Mouse (Mus musculus) ES-E14 (cell line): ENCODE measurements around the gene Dmtf1. TPM values are rescaled to one million over a fixed set of nuclear protein-coding genes. Genes with fewer than 3 reads are reported as not detected.
"Not testable (repeated sequence)": the region's sequence is repeated elsewhere in the genome, so short reads cannot be mapped to it uniquely, and the experiment has no call there.

Source experiments
- DNase-seq: peaks from one replicate; pipeline ENCODE4 v3.0.0-alpha.2; 2013; ENCODE audit warnings: low read depth, low spot score
- H3K27ac ChIP-seq: 2 replicates; pipeline ENCODE4 v1.5.1; 2012; ENCODE audit warnings: low read depth, mild to moderate bottlenecking, low read length, moderate library complexity, mixed read lengths; ENCODE audit not compliant: poor library complexity, insufficient read depth, severe bottlenecking
- H3K36me3 ChIP-seq: 2 replicates; pipeline ENCODE4 v1.6.1; 2012; ENCODE audit warnings: mild to moderate bottlenecking, low read length, moderate library complexity, mixed read lengths; ENCODE audit not compliant: control insufficient read depth, poor library complexity, insufficient read depth, severe bottlenecking
- H3K4me1 ChIP-seq, 2 experiments: fragments of 150-350 bp in 1 of 2; sonication (generic) in 1 of 2; 2 replicates each; pipeline ENCODE4 v1.6.1; 2012; ENCODE audit warnings: low read length in 2 of 2, mild to moderate bottlenecking in 1 of 2, mixed read lengths in 1 of 2; ENCODE audit not compliant: control insufficient read depth in 2 of 2, insufficient read depth in 2 of 2, poor library complexity in 1 of 2
- H3K4me3 ChIP-seq, 2 experiments: fragments of 150-350 bp in 1 of 2; sonication (generic) in 1 of 2; 2 replicates each; pipeline ENCODE4 v1.5.1; 2012; ENCODE audit warnings: low read length in 2 of 2, low read depth in 1 of 2, mild to moderate bottlenecking in 1 of 2, mixed read lengths in 1 of 2; ENCODE audit not compliant: insufficient read depth in 1 of 2, poor library complexity in 1 of 2, severe bottlenecking in 1 of 2
- H3K9ac ChIP-seq: 2 replicates; pipeline ENCODE4 v1.6.1; 2012; ENCODE audit warnings: low read depth, mild to moderate bottlenecking, low read length, mixed read lengths; ENCODE audit not compliant: poor library complexity, insufficient read depth, severe bottlenecking
- H3K9me3 ChIP-seq: fragments of 150-350 bp; sonication (generic); 2 replicates; pipeline ENCODE4 v1.6.1; 2012; ENCODE audit warnings: low read depth, mild to moderate bottlenecking, low read length; ENCODE audit not compliant: control insufficient read depth, insufficient read depth
- CHD2 ChIP-seq: IDR thresholded peaks from 2 replicates; pipeline ENCODE4 v1.6.1; 2014; ENCODE audit warnings: mild to moderate bottlenecking, low read depth, low read length, inconsistent platforms
- HCFC1 ChIP-seq: IDR thresholded peaks from 2 replicates; pipeline ENCODE4 v1.6.1; 2012; ENCODE audit warnings: low read length, inconsistent platforms, borderline replicate concordance; ENCODE audit not compliant: insufficient read depth
- MAFK ChIP-seq: IDR thresholded peaks from 2 replicates; pipeline ENCODE4 v1.6.1; 2014; ENCODE audit warnings: mild to moderate bottlenecking, low read depth, low read length, inconsistent platforms; ENCODE audit not compliant: insufficient read depth
- ZC3H11A ChIP-seq: IDR thresholded peaks from 2 replicates; pipeline ENCODE4 v1.6.1; 2012; ENCODE audit warnings: low read depth, mild to moderate bottlenecking, inconsistent platforms, low read length, borderline replicate concordance
- ZNF384 ChIP-seq: IDR thresholded peaks from 2 replicates; pipeline ENCODE4 v1.6.1; 2012; ENCODE audit warnings: low read depth, low read length, inconsistent platforms
- in situ Hi-C, 2 experiments: fragments of 600-800 bp; cut with MboI; formaldehyde crosslinking; loops; one replicate each; pipeline ENCODE4 v1.15.1; 2025; ENCODE audit warnings: low sequenced_read_pairs in 2 of 2, inconsistent platforms in 1 of 2; ENCODE audit not compliant: unreplicated experiment in 2 of 2
- total RNA-seq: library from RNA; depleted of rRNA; stranded (reverse); fragments of 300-350 nt; gene quantifications from 2 replicates; pipeline ENCODE4 v1.2.3, GENCODE M21; 2012; rRNA removed

Gene Dmtf1
- total RNA-seq: 54.7 and 56.5 TPM in 2 replicates

DNA sequence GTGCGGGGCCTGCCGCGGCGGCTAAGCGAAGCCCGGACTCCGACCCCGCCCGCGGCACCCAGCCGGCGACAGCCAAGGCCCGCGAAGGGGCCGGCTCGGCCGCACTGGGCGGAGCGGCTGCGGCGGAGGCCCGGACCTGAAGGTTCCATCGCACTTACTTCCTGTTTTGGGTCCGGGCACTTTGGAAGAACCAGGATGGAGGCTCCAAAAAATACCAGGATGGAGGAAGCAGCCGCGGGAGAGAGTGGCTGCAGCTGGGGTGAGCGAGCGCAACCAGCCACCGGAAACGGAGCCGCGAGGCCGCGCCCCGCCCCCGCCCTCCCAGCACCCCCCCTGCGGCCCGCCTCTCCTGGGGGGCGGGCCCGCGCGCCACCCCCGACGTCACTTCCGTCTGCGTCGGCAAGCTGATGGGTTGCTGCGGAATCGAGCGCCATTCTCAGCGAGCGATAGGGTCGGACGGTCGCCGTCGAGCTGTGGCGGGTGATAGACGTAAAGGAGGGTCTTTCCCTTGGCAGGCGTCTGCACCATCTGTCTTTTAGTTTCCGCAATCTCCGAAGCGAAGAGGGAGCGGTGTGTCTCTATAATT, at the start of gene Dmtf1:
TSS of gene Dmtf1 (minus strand) at position 321 of the 586 bp plus-strand sequence.
- Histone ChIP-seq H3K4me1 (peaks cover 7 to 8% of the 10 kb centered on the region in 2 experiments; a peak in 3 of 4 replicates), H3K9ac (peak within 1 kb of the TSS; percentile 99), H3K27ac (peak within 1 kb of the TSS; percentile 99), H3K9me3 (no peaks in the 10 kb centered on the region), H3K36me3 (peaks cover 2% of the 10 kb centered on the region), H3K4me3 (peak within 1 kb of the TSS; percentile 84 to 96)
- peak; percentile 73 for DNase-seq
- in situ Hi-C loops: no loop called here
- TF ChIP-seq HCFC1: peak; percentile 75; the same call in 1 of the 2 replicates
- TF ChIP-seq ZC3H11A: no peak
- no peak for TF ChIP-seq CHD2
- TF ChIP-seq ZNF384: no peak

DNA sequence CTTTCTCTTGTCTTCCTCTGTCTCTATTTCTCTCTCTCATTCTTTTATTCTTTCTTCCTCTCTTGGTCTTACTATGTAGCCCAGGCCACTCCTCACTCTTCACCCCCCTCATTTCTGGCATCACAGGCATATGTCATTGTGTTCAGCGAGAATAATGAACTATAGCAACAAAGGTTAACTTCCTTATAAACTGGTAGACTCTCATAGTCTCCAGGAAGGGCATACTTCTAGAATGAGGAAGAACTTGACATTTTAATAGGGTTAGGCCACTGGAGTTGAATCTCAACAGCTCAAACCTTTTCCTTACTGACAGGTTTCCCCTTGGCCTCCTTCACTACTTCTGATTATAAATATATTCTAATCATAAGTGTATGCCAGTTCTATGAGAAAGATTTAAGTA, 24.9 kb upstream of the Dmtf1 start:
- Histone ChIP-seq H3K4me3 (no peak overlapping the region), H3K9me3 (no peaks in the 10 kb centered on the region), H3K36me3 (no peaks in the 10 kb centered on the region), H3K9ac (no peak overlapping the region), H3K4me1 (no peaks in the 10 kb centered on the region), H3K27ac (no peak overlapping the region)
- in situ Hi-C loops: no loop called here
- TF ChIP-seq CHD2 (no peak), HCFC1 (no peak)
- DNase-seq: no peak

DNA sequence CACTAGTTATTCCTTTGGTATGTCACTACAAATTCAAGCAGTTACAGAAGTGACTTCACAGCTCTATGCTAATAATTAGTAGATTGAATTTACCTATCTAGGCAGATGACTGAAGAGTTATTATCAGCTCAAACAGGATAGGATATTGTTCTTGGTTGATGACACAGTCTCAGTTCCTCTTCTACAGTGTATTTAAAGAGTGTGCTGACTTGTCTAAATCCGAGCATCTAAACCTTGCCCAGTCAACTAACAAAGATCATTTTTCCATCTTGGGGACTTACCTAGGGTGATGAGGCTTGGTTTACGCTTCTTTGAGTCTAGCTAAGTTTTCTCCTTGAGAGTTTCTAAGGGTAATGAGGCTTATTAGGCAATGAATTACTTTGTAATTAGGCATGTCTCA, 11.7 kb upstream of the Dmtf1 start:
- in situ Hi-C loops: no loop called here
- H3K4me3 ChIP-seq: no peak overlapping the region
- no peaks in the 10 kb centered on the region for H3K36me3 ChIP-seq
- H3K9ac ChIP-seq: no peak overlapping the region
- TF ChIP-seq MAFK (no peak), HCFC1 (no peak), ZC3H11A (no peak), CHD2 (no peak), ZNF384 (no peak)
- no peaks in the 10 kb centered on the region; a peak in 1 of 4 replicates for H3K4me1 ChIP-seq
- no peaks in the 10 kb centered on the region for H3K9me3 ChIP-seq
- H3K27ac ChIP-seq: no peak overlapping the region
- DNase-seq: no peak

DNA sequence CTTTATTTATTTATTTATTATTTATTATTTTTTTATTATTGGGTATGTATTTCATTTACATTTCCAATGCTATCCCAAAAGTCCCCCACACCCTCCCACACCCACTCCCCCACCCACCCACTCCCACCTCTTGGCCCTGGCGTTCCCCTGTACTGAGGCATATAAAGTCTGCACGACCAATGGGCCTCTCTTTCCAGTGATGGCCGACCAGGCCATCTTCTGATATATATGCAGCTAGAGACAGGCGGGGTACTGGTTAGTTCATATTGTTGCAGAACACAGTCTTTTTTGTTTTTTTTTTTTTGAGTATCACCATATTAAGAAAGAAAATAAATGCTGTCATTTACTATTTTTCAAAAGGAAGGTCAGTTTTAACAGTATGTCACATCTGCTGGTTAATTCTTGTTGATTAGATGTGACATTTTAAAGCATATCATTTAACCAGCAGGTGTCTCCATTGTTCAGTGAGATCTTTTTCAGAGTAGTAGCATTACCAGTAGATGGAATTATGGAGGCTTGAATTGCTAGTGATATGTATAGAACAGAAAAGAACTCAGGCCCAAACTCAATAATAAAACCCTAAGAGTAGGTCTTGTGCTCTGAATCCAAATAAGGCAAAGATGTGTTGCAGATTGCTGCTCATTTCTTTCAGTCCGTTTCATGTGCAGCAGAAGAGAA, 7.9 kb upstream of the Dmtf1 start:
- H3K9me3 ChIP-seq, H3K36me3 ChIP-seq, H3K27ac ChIP-seq, H3K9ac ChIP-seq, H3K4me1 ChIP-seq, in situ Hi-C loops, H3K4me3 ChIP-seq, DNase-seq: not testable (repeated sequence)

DNA sequence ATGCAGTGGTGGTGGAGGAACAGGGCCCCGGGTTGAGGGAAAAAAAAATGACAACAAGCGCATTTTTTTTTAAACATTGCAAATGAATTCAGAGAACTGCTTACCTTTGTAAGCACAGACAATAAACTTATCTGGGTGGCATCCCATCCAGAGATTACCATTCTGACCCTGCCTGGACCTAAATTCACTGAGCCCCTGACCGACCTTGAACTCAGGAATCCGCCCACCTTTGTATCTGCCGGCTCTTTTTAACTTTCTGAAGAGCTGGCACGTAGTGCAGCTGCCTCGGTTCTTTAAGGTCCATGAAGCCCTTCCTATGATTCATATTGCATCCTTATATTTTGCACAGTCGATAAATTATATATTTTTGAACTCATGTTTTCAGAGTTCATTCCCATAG, 4.8 kb upstream of the Dmtf1 start:
- Histone ChIP-seq H3K9me3 (no peaks in the 10 kb centered on the region), H3K27ac (no peak overlapping the region), H3K4me3 (no peak overlapping the region), H3K4me1 (peaks cover 4 to 5% of the 10 kb centered on the region in 2 experiments), H3K9ac (no peak overlapping the region), H3K36me3 (no peaks in the 10 kb centered on the region)
- TF ChIP-seq HCFC1 (no peak), ZNF384 (peak; percentile 52; the same call in 1 of the 2 replicates)
- in situ Hi-C loops: no loop called here
- DNase-seq: no peak

DNA sequence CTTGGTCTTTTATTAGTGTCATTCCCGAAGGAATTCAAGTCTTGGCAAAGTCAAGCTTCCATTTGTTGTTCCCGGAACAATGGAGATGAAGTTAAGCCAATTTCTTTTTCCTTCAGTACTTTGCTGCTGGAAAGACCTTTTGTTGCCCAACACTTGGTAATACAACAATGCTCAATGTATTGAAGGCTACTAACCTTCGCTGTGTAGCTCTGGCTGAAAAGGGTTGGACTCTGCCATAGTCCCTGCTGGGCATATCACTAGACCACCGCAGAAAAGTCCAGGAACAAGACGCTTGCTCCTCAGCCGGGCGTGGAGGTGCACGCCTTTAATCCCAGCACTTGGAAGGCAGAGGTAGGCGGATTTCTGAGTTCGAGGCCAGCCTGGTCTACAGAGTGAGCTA, 3.6 kb upstream of the Dmtf1 start:
- H3K9ac ChIP-seq, H3K27ac ChIP-seq, H3K9me3 ChIP-seq, H3K4me3 ChIP-seq, DNase-seq, in situ Hi-C loops, H3K4me1 ChIP-seq, H3K36me3 ChIP-seq: not testable (repeated sequence)
